Mouse (Mus musculus): ENCODE measurements around the gene Zfp954.
"Not testable (repeated sequence)": the region's sequence is repeated elsewhere in the genome, so short reads cannot be mapped to it uniquely, and the experiment has no call there.

Zfp954 gene

GRCm38 (mm10) chr7:7120921-7121601 lies at the start of gene Zfp954:
Zfp954 (minus strand) TSS chr7:7121488.
- DNase-seq (ENCODE audit: low read depth, low spot score) = peak; percentile 74

- no peak for DNase-seq (ENCODE audit: low read depth, low spot score)
Measured at GRCm38 (mm10) chr7:7145991-7146608, 24.8 kb upstream of the Zfp954 start.

- DNase-seq (ENCODE audit: low read depth, low spot score) = no peak
Measured at GRCm38 (mm10) chr7:7144215-7144614, 22.9 kb upstream of the Zfp954 start.

GRCm38 (mm10) chr7:7136379-7136866 lies 15.1 kb upstream of the Zfp954 start, which contains the start of gene Zfp773:
Zfp773 (minus strand) TSS chr7:7136755.
- DNase-seq (ENCODE audit: low read depth, low spot score) = peak; percentile 59

- no peak for DNase-seq (ENCODE audit: low read depth, low spot score)
Measured at GRCm38 (mm10) chr7:7132751-7133150, 11.5 kb upstream of the Zfp954 start.

- DNase-seq (ENCODE audit: low read depth, low spot score) = not testable (repeated sequence)
Measured at GRCm38 (mm10) chr7:7130491-7131124, 9.3 kb upstream of the Zfp954 start.

- DNase-seq (ENCODE audit: low read depth, low spot score) = no peak
Measured at GRCm38 (mm10) chr7:7121602-7121980, 303 bp upstream of the Zfp954 start.

- DNase-seq (ENCODE audit: low read depth, low spot score) = no peak
Measured at GRCm38 (mm10) chr7:7118441-7118840, 2.8 kb downstream of the Zfp954 start.

GRCm38 (mm10) chr7:7108501-7108900 lies 12.8 kb downstream of the Zfp954 start:
- DNase-seq (ENCODE audit: low read depth, low spot score) = no peak
